2 mouse cellular contexts compared by ENCODE assay signal in the genomic region with DNA sequence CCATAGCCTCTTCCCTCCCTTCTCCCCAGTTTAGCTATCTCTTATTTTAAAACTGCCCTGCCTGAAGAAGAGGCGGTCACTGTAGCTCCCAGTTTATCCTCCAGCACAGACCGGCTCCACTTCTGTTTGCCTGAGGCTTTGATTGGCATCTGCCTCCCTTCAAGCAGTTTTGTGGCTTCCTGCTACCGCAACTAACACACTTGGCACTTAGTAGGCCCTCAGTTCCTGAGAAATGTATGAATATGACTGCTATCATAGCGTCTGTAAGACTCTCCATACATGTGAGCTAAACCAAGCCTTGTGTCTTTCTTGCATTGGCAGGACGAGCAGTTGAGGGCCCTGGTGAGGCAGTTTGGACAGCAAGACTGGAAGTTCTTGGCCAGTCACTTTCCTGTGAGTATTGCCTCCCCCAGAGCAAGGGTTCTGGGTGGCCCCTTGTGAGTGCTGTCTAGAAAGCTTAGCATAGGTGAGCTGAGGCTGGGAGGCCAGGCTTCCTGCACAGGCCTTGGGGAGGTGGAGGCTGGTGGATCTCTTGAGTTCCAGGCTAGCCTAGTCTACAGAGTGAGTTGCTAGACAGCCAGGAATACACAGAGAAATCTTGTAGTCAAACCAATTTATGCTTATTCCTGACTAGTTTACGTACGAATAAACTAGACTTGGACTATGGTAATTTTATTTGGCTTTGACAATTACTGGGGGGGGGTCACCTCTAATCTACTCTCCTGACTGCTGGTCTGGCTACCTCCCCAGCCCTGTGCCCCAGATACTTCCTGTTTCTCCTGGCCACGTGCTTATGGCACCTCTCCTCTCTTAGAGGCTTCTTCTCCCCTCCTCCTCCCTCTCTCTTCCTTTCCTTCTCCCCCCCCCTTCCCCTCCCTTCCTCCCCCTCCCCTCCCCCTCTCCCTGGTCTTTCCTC.
TF ChIP-seq lines count a peak whose summit lies in the region.

No protein-coding gene starts in this region.

TF ChIP-seq in CH12.LX, 34 proteins besides CTCF, POLR2A, EP300 and RAD21:
- TF ChIP-seq ZKSCAN1 (IDR thresholded peaks at IDR 0.05; ENCODE audit: borderline replicate concordance, low read depth, low read length): peak; percentile 18; the same call in 1 of the 2 replicates
- TF ChIP-seq MYC (IDR thresholded peaks at IDR 0.05; ENCODE audit: low read depth, low read length): peak; percentile 57
- TF ChIP-seq UBTF (IDR thresholded peaks at IDR 0.05; ENCODE audit: low read depth, low read length): no peak
- TF ChIP-seq MAX (IDR thresholded peaks at IDR 0.05; ENCODE audit: low read length): peak; percentile 61; the same call in 1 of the 2 replicates
- no peak for TF ChIP-seq ETS1 (conservative IDR thresholded peaks at IDR 0.05; ENCODE audit: low read depth, low read length)
- TF ChIP-seq MEF2A (IDR thresholded peaks at IDR 0.05; ENCODE audit: borderline replicate concordance, low read depth, low read length): no peak
TF ChIP-seq in CH12.LX: peak in this region for 3.

TF ChIP-seq in MEL, 35 proteins besides CTCF, POLR2A, EP300 and RAD21:
- TF ChIP-seq USF1 (IDR thresholded peaks at IDR 0.05; ENCODE audit: low read depth, low read length) (peak; percentile 82), MYC (IDR thresholded peaks at IDR 0.05; ENCODE audit: low read depth, low read length) (peak; percentile 93), ZKSCAN1 (IDR thresholded peaks at IDR 0.05; ENCODE audit: low read depth, low read length) (peak; percentile 91), SMC3 (IDR thresholded peaks at IDR 0.05; ENCODE audit: low read depth, low read length) (no peak), ZNF384 (IDR thresholded peaks at IDR 0.05; ENCODE audit: low read depth, low read length) (no peak), E2F4 (IDR thresholded peaks at IDR 0.05; ENCODE audit: borderline replicate concordance, low read depth, low read length) (no peak), MXI1 (IDR thresholded peaks at IDR 0.05; ENCODE audit: low read depth, low read length) (peak; percentile 69; the same call in 1 of the 2 replicates), MAZ (IDR thresholded peaks at IDR 0.05; ENCODE audit: low read depth, low read length) (no peak), POLR2AphosphoS5 (IDR thresholded peaks at IDR 0.05; ENCODE audit: borderline replicate concordance, low read depth, low read length) (no peak), ETS1 (IDR thresholded peaks at IDR 0.05; ENCODE audit: low read depth, low read length) (0 out of 2 replicates have a peak, but pooled peaks have one; percentile 8), NRF1 (IDR thresholded peaks at IDR 0.05; ENCODE audit: insufficient read depth, low read depth, low read length, poor library complexity, severe bottlenecking) (no peak), TCF12 (IDR thresholded peaks at IDR 0.05; ENCODE audit: low read depth, low read length) (0 out of 2 replicates have a peak, but pooled peaks have one; percentile 13), USF2 (IDR thresholded peaks at IDR 0.05; ENCODE audit: borderline replicate concordance in 1 of 2, insufficient read depth in 1 of 2, low read depth in 1 of 2, low read length in 2 of 2) (peak in 1 of 2 experiments; percentile 43; a peak in 1 of 4 replicates), SIN3A (IDR thresholded peaks at IDR 0.05; ENCODE audit: low read length) (peak; percentile 56), NELFE (IDR thresholded peaks at IDR 0.05; ENCODE audit: low read depth, low read length) (no peak), MAX (IDR thresholded peaks at IDR 0.05; ENCODE audit: low read length) (peak; percentile 92), ELF1 (IDR thresholded peaks at IDR 0.05; ENCODE audit: low read depth, low read length) (peak; percentile 69; the same call in 1 of the 2 replicates)
